Mouse (Mus musculus) kidney, embryonic 16.5 days (tissue): ENCODE results near the gene Tcirg1. TPM values are rescaled to one million over a fixed set of nuclear protein-coding genes. Genes with fewer than 3 reads are reported as not detected.

Experiments
- ATAC-seq: fragments of 200-750 bp; cut with Nextera tagmentation; 2 replicates; pipeline ENCODE4 v1.8.0; 2017; ENCODE audit warnings: moderate TSS enrichment; ENCODE audit not compliant: low FRiP score, low TSS enrichment
- H3K27ac ChIP-seq: fragments of 300-500 bp; sonication (generic); 2 replicates; pipeline ENCODE4 v1.5.1; 2014; ENCODE audit warnings: low read length
- H3K27me3 ChIP-seq: fragments of 300-500 bp; sonication (generic); 2 replicates; pipeline ENCODE4 v1.6.1; 2014; ENCODE audit warnings: low read length, control low read depth, mixed read lengths; ENCODE audit not compliant: insufficient read depth
- H3K36me3 ChIP-seq: fragments of 300-500 bp; sonication (generic); 2 replicates; pipeline ENCODE4 v1.6.1; 2014; ENCODE audit warnings: low read length, control low read depth, mixed read lengths; ENCODE audit not compliant: insufficient read depth
- H3K4me1 ChIP-seq: fragments of 300-500 bp; sonication (generic); 2 replicates; pipeline ENCODE4 v1.6.1; 2014; ENCODE audit warnings: low read length, control low read depth, mixed read lengths; ENCODE audit not compliant: insufficient read depth
- H3K4me2 ChIP-seq: fragments of 300-500 bp; sonication (generic); replicated peaks from 2 replicates; pipeline ENCODE4 v1.6.1; 2014; ENCODE audit warnings: low read depth, low read length
- H3K4me3 ChIP-seq: fragments of 300-500 bp; sonication (generic); 2 replicates; pipeline ENCODE4 v1.5.1; 2014; ENCODE audit warnings: mild to moderate bottlenecking, low read length
- H3K9ac ChIP-seq: fragments of 300-500 bp; sonication (generic); replicated peaks from 2 replicates; pipeline ENCODE4 v1.6.1; 2014; ENCODE audit warnings: low read length
- H3K9me3 ChIP-seq: fragments of 300-500 bp; sonication (generic); 2 replicates; pipeline ENCODE4 v1.6.1; 2016; ENCODE audit warnings: low read length, control low read depth
- WGBS: fragments of 180-500 bp; shearing (Covaris S2); extraction: QIAGEN DNeasy Blood & Tissue Kit; methylation state at CpG from one replicate; pipeline ENCODE4 v1.1.7; 2014; 5-methylcytosine and 5-hydroxymethylcytosine counted together
- polyA plus RNA-seq: library from polyadenylated mRNA; unstranded; fragments of >200 nt; fragmentation: Nextera tagmentation; extraction: Ambion mirVana; gene quantifications from 2 replicates; pipeline ENCODE4 v1.2.1, GENCODE M21; 2015

Tcirg1 gene
- polyA plus RNA-seq, 1 experiment from 2014 or later, result 56.1 TPM

DNA sequence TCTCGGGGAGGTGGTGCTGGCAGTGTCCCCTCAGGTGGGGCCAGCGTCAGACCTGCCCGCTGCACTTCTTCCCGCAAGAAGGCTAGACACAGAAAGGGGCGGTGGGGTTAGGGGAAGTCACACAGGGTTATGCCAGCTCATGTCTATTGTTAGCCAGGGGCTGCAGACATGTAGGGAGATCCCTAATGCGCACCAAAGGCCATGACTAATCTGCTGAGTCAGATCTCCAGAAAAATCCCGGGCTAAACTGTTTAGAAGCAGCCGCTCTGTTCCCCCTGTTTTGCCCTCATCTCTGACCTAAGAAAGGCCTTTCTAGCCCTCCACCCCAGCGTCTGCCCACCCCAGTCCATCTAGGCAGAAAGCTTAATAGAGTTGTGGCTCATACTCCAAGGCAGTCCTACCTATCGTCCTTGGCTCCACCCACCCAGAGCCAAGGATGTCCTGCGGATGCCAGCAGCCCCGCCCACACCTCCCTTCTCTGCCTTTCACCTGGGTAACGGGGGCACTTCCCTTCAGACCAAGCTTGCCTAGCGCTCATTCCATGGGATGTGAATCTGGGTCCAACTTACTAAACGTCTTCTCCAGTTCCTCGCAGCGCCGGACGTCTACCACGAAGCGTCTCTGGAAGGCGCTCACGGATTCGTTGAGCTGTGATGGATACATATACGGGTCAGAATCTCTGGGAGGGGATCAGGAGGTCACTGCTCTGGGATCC, 3.1 kb downstream of the Tcirg1 start:
- ATAC-seq, result no peak
- Histone ChIP-seq H3K4me3 (no peak overlapping the region), H3K4me1 (peaks cover 38% of the 10 kb centered on the region), H3K27me3 (no peaks in the 10 kb centered on the region), H3K36me3 (peaks cover 37% of the 10 kb centered on the region), H3K9ac (0 out of 2 replicates have a peak overlapping the region, but pooled peaks have one; percentile 2), H3K9me3 (no peaks in the 10 kb centered on the region), H3K27ac (no peak overlapping the region), H3K4me2 (0 out of 2 replicates have a peak overlapping the region, but pooled peaks have one; percentile 83)
- 72% methylated on average over 25 of the region's 25 CpGs for WGBS

DNA sequence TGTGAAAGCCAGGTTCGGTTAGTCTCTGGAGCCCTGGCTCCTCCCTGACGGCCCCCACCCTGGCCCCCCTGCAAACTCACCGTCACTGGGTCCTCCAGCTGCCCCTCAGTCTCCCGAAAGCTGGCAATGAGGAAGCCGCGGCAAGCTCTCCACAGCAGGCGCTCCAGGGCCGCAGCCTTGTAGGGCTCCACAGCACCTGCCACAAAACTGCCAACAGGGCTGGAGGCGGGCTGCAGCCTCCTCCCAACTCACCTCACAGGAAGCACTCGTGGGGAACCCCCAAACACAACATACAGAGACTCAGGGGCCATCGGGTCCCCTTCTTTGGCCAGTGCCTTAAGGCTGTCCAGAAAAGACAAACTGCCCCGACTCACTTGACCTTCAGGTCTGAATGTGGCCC, 4.0 kb downstream of the Tcirg1 start:
- no peak overlapping the region for H3K4me2 ChIP-seq
- no peak overlapping the region for H3K27ac ChIP-seq
- H3K36me3 ChIP-seq, result peaks cover 36% of the 10 kb centered on the region
- no peaks in the 10 kb centered on the region for H3K9me3 ChIP-seq
- WGBS, result 83% methylated on average over 12 of the region's 12 CpGs
- no peak overlapping the region for H3K9ac ChIP-seq
- no peak for ATAC-seq
- H3K4me3 ChIP-seq, result no peak overlapping the region
- peaks cover 38% of the 10 kb centered on the region for H3K4me1 ChIP-seq
- H3K27me3 ChIP-seq, result no peaks in the 10 kb centered on the region

GRCm38 (mm10) chr19:3899618-3900017, 7.3 kb downstream of the Tcirg1 start:
- ATAC-seq, result no peak
- WGBS, result 95% methylated on average over 4 of the region's 4 CpGs

GRCm38 (mm10) chr19:3898952-3899351, 8.0 kb downstream of the Tcirg1 start:
- H3K36me3 ChIP-seq, result peaks cover 72% of the 10 kb centered on the region
- no peak overlapping the region for H3K4me3 ChIP-seq
- no peak overlapping the region for H3K4me2 ChIP-seq
- H3K9ac ChIP-seq, result no peak overlapping the region
- no peak for ATAC-seq
- no peaks in the 10 kb centered on the region for H3K9me3 ChIP-seq
- H3K27me3 ChIP-seq, result no peaks in the 10 kb centered on the region
- 0 out of 2 replicates have a peak, but pooled peaks cover 3% of the 10 kb centered on the region for H3K4me1 ChIP-seq
- WGBS, result 61% methylated on average over 7 of the region's 7 CpGs
- no peak overlapping the region for H3K27ac ChIP-seq

More at GRCm38 (mm10) chr19:3899618-3900017, 7.3 kb downstream of the Tcirg1 start:
- Histone ChIP-seq H3K36me3 (peaks cover 67% of the 10 kb centered on the region), H3K27me3 (no peaks in the 10 kb centered on the region), H3K9ac (no peak overlapping the region), H3K4me2 (no peak overlapping the region), H3K27ac (no peak overlapping the region), H3K4me1 (peaks cover 9% of the 10 kb centered on the region), H3K4me3 (no peak overlapping the region), H3K9me3 (no peaks in the 10 kb centered on the region)

- no peak for ATAC-seq
- Histone ChIP-seq H3K9ac (no peak overlapping the region), H3K9me3 (no peaks in the 10 kb centered on the region), H3K4me3 (no peak overlapping the region), H3K36me3 (peaks cover 72% of the 10 kb centered on the region), H3K4me1 (no peaks in the 10 kb centered on the region), H3K27me3 (no peaks in the 10 kb centered on the region), H3K4me2 (no peak overlapping the region), H3K27ac (no peak overlapping the region)
- WGBS, result 85% methylated on average over 5 of the region's 5 CpGs
Measured at GRCm38 (mm10) chr19:3897557-3897956, 9.4 kb downstream of the Tcirg1 start.

DNA sequence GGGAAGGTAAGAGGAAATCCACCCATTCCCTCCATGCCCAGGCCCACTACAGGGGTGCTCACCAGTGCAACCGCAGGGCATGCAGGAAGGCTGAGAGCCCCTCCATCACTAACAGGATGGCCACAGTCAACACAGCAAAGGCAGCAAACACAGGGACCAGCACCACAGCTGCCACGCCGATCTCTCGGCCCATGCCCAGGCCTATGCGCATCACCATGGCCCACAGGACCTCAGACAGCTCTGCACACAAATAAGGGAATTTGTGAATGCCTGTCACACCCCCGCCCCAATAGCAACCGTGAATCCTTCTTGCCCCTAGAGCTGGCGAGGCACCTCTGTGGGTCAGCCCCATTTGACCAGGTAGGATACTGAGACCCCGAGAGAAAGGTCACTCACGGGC, 10.7 kb downstream of the Tcirg1 start:
- no peaks in the 10 kb centered on the region for H3K9me3 ChIP-seq
- H3K4me1 ChIP-seq, result no peaks in the 10 kb centered on the region
- H3K36me3 ChIP-seq, result peaks cover 67% of the 10 kb centered on the region
- no peaks in the 10 kb centered on the region for H3K27me3 ChIP-seq
- H3K4me3 ChIP-seq, result no peak overlapping the region
- H3K9ac ChIP-seq, result no peak overlapping the region
- ATAC-seq, result no peak
- H3K4me2 ChIP-seq, result no peak overlapping the region
- H3K27ac ChIP-seq, result no peak overlapping the region
- WGBS, result 94% methylated on average over 10 of the region's 10 CpGs

DNA sequence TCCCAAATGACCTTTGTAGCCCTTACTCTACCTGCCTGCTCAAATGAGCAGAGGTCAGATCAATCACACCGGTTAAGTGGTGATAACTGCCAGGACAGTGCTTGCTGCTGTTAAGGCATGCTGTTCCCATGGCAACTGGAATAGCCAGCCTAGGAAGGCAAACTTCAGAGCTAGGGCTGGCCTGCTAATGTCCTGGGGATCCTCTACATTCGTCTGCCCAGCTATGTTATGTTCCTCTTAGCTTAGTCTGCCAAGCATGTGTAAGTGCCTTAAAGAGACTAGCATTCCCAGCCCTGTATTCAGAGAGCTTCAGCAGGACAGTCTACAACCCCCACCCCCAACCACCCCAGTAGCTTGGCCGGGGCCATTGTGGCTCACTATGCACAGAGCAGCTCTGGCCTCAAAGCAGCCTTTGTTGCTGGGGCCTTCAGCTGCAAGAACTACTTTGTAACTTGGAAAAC, 11.7 kb downstream of the Tcirg1 start:
- no peak overlapping the region for H3K27ac ChIP-seq
- H3K9ac ChIP-seq, result no peak overlapping the region
- ATAC-seq, result no peak
- no peak overlapping the region for H3K4me3 ChIP-seq
- H3K4me1 ChIP-seq, result no peaks in the 10 kb centered on the region
- H3K9me3 ChIP-seq, result no peaks in the 10 kb centered on the region
- peaks cover 70% of the 10 kb centered on the region for H3K36me3 ChIP-seq
- no peaks in the 10 kb centered on the region for H3K27me3 ChIP-seq
- H3K4me2 ChIP-seq, result no peak overlapping the region
- 41% methylated on average over 3 of the region's 3 CpGs for WGBS

DNA sequence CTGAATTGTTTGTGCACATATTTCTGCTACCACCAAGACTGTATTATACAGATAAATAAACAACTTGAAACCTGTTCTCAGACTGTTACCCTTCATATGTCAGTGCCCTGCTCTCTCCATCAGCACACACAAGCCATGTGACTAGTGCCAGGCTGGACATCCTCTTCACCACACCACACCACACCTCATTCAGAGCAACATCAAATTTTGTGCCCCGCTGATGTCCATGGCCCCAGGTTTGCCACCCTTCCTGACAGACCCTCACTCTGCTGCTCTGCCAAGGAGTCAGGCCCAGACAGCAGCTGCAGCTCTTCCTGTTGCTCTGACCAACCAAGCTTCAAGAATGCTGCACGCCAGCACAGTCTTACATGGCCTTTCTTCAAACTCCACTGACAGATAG, 12.6 kb downstream of the Tcirg1 start:
- ATAC-seq, result no peak
- H3K36me3 ChIP-seq, result peaks cover 78% of the 10 kb centered on the region
- H3K9ac ChIP-seq, result no peak overlapping the region
- WGBS, result 90% methylated on average over 2 of the region's 2 CpGs
- H3K4me2 ChIP-seq, result no peak overlapping the region
- no peak overlapping the region for H3K4me3 ChIP-seq
- H3K27me3 ChIP-seq, result no peaks in the 10 kb centered on the region
- H3K9me3 ChIP-seq, result no peaks in the 10 kb centered on the region
- H3K4me1 ChIP-seq, result no peaks in the 10 kb centered on the region
- no peak overlapping the region for H3K27ac ChIP-seq

GRCm38 (mm10) chr19:3893545-3894116, 13.3 kb downstream of the Tcirg1 start:
- no peak overlapping the region for H3K9ac ChIP-seq
- H3K4me2 ChIP-seq, result no peak overlapping the region
- H3K36me3 ChIP-seq, result peaks cover 81% of the 10 kb centered on the region
- H3K27me3 ChIP-seq, result no peaks in the 10 kb centered on the region
- ATAC-seq, result no peak
- no peak overlapping the region for H3K4me3 ChIP-seq
- no peak overlapping the region for H3K27ac ChIP-seq
- 82% methylated on average over 4 of the region's 4 CpGs for WGBS
- H3K9me3 ChIP-seq, result no peaks in the 10 kb centered on the region
- H3K4me1 ChIP-seq, result no peaks in the 10 kb centered on the region

- ATAC-seq, result no peak
- Histone ChIP-seq H3K4me1 (no peaks in the 10 kb centered on the region), H3K4me3 (no peak overlapping the region), H3K36me3 (peaks cover 65% of the 10 kb centered on the region), H3K27me3 (no peaks in the 10 kb centered on the region), H3K27ac (no peak overlapping the region), H3K9ac (no peak overlapping the region), H3K4me2 (no peak overlapping the region), H3K9me3 (no peaks in the 10 kb centered on the region)
- WGBS, result 80% methylated on average over 8 of the region's 8 CpGs
Measured at GRCm38 (mm10) chr19:3890181-3890580, 16.8 kb downstream of the Tcirg1 start.
